Mouse (Mus musculus): ENCODE data around the gene Cacnb2. TPM values are rescaled to one million over a fixed set of nuclear protein-coding genes. Genes with fewer than 3 reads are reported as not detected.
A peak's percentile ranks its signal among the peaks of the same experiment; 100 is the strongest.

Gene Cacnb2
- total RNA-seq, 2 experiments from 2014 or later: 54.6 to 59.3 TPM

DNA sequence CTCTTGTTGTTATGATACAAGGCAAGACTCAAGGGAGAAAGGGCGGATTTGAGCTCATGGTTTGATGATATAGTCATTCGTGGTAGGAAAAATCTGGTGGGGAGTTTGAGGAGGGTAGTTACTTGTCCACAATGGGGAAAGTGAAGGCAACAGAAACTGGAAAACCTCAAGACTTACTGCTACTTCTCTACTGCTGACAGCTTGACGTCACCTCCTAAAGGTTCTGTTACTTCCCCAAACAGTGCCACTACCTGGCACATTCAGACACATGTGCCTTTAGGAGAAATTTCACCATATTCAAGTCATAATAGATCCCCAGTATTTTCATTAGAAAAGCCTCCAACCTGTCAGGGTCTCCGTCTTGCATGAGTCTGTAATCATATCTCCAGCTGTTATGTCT lies 167.7 kb downstream of the Cacnb2 start:
- no peak for DNase-seq (ENCODE audit: low spot score in 2 of 2)

DNA sequence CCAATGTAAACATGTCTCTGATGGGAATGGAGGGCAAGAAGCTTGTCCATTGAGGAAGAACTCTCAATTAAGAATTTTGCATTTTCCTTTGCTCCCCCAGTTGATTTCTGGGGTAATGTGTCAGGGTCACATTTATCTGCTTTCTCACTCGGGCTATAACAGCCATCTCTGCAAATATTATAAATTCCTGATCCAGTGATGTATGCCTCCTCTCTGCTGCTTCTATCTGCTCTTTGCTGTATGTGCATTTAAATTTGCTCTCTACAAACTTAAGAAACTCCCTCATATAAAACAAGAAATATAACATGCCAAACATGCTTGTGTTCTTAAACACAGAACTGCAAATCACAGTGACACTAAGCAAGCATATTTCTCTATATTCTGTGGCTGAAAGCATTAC lies 171.5 kb downstream of the Cacnb2 start:
- DNase-seq (ENCODE audit: low spot score in 2 of 2): no peak

DNA sequence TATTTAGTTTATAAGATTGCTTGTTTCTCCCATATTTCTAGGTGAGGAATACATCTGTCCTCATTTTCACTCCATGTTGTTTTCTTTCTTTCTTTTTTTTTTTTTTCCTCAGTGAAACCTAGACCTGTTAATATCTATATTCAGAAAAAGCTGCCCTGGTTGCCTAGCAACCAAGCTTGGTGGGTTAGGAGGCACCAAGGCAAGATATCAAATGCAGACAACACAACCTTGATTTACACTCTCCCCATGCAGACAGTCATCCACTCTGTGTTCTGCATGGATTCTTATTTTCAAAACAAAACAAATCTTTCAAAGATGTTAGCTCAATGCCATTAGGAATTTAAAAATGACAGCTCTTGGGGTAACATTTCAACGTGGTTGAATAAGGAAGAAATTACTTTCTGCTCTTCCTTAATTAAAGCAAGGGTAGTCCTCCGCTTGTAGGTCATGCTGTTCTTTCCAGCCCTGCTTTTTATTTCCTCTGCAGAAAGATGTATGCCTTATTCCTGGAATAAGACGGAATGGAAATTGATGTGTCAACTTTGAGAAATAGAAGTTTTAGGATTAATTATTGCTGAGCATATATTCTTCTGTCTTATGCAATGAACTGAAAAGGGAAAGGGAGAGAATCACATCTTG lies 172.1 kb downstream of the Cacnb2 start:
- DNase-seq (ENCODE audit: low spot score in 2 of 2): no peak

DNA sequence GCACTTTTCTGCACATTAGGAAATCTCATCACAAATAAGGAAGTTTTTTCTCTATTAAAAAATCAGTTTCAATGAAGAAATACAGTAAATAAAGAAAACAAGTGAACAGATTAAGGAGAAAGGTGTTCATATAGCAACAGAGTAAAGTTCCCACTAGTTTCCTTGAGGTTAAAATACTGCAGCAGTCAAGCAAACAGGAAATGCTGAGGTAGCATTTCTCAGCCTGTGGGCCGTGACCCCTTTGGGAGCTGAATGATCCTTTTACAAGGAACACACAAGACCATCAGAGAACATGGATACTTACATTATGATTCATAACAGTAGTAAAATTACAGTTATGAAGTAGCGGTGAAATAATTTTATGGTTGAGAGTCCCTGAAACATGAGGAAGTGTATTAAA lies 185.1 kb downstream of the Cacnb2 start:
- no peak for DNase-seq (ENCODE audit: low spot score in 2 of 2)

DNA sequence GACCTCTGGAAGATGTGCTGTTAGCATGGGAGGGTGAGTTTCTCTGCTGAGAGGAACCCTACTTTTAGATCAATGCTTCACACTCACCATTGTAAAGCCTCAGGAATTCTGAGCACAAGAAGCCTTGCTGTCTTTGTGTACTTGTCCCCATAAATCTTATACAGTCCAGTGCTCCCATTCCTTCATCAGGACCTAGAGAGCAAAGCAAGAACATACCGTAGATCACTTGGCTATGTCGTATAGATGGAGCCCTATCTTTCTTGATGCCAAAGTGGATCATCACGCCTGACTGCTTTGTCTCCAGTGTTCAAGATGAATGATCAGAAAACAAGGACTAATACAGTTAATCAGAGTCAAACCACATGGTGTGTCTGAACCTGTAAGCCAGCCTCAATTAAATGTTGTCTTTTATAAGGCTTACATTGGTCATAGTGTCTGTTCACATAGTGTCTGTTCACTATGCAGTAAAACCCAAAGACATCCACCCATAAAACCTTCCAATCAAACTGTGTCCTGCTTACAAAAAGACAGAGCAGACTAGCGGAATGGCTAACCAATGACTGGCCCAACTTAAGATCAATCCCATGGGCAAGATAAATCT lies 198.7 kb downstream of the Cacnb2 start:
- no peak for DNase-seq (ENCODE audit: low spot score in 2 of 2)

DNA sequence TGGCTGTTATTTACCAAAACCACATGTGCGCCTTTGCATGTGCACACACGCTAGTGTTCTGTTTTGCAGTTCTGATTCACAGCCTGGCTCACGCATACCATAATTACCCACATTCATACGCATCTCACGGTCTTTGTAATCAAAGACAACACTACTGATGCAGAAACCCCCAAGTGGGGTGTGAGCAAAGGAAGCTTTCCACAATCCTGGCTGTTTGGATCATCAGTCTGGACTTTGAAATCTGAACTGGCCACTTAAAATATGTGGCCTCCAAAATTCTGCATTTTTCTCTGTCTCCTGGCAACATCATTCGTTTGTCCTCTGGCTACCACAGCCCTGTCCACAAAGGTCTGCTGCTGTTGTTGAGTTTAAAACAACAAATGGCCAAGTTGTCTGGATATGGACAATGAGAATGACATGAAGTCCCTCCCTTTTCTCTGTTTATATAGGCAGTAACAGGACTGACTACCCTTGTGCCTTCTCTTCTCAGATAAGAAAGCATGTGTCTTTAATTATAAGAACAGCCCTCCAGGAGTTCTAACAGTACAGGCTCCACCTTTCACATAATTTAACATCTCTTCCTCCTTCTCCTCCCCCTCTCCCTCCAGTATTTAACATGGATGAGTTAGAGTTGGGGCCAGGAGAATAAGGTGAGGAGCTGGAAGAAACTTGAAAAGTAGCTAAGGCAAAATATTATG lies 204.9 kb downstream of the Cacnb2 start:
- DNase-seq (ENCODE audit: low spot score in 2 of 2): no peak

DNA sequence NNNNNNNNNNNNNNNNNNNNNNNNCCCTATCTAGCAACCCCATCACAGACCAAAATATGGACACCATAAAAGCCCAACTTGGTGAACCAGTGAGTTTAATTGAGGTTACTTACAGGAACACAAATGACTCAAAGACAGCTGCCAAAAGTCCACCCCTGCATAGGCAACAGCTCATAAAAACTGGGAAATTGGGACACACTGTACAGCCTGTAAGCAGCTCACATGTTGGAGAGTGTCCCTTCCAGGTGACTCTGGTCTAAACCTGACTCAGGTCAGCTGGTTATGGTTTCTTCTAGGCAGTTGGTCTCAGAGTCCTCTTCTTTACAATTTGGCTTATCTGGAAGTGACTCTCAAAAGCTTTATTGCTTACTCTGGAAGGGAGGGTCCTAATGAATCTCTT lies 212.1 kb downstream of the Cacnb2 start:
- no peak for DNase-seq (ENCODE audit: low spot score in 2 of 2)

DNA sequence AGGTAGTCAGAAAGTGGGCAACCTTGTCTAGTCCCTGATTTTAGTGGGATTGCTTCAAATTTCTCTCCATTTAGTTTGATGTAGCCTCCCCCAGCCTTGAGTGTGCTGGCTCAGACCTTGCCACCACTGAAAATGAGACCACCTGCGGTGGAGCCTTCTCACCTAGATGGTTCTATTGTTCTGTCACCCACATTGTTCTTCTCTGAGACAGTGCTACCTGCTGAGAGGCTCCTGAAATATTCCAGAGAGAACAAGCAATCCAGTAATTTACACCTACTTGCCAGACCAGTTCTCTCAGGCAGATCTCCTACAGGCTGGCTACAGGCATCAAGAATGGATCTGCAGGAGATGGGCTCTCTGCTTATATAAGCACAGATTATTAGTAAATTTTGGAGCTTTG lies 215.8 kb downstream of the Cacnb2 start:
- no peak for DNase-seq (ENCODE audit: low spot score in 2 of 2)

DNA sequence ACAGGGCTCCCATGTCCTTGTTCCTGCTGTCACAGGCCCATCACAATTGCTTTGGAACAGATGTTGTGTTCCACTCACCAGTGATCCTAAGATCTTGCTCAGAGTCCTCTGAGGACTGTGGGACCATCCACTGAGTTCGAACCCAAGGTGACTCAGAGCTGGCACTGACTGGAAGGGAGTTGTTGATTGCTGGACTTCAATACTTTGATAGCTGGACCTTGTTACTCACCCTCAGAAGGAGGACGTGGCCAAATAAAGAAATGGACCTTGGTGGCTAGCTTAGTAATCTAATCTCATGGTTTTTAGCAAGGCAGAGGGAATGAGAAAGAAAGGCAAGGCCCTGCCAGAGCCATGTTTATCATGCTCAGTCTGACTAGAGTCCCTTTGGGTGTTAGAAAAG lies 218.1 kb downstream of the Cacnb2 start:
- DNase-seq (ENCODE audit: low spot score in 2 of 2): no peak

DNA sequence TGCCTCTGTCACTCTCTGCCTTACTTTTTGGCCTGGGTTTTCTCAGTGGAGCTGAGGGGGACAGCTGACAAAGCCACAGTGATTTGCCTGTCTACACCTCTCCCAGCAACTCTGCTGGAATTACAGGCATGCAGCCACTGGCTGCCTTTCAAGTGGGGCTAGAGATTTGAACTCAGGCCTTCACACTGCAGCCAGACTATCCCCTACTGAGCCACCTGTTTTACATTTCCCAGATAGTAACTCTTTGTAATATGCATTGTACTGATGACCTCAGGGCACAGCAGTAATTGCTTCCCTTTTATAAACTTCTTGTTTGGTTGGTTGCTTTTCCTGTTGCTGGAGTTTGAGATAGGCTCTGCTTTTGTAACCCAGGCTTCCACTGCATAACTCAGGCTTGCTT lies 220.2 kb downstream of the Cacnb2 start:
- peak in 1 of 2 experiments; percentile 39 for DNase-seq (ENCODE audit: low spot score in 2 of 2)

DNA sequence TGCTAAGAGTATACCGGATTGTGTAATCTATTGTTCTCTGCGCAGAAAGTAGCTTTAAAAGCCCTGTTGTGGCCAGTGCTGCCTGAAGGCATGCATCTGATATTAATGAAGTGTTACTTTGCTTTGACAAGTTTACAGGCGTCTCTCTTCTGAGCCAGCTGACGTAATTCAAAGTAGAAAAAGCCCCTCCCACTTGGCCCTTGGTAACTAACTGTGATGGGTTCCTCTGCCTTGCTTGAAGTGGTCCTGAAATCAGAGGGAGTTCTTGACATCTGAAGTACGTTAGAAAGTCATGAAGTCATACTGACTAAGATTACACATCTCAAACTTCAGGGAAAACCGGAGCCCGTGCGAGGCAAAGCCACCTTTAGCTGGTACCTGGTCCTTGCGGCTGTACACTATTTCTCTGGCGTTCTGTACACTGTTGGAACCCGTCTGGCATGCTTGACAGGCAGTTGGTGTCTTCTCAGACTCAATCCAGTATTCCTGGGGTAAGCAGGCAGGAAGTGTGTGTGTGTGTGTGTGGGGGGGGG lies 221.0 kb downstream of the Cacnb2 start:
- no peak for DNase-seq (ENCODE audit: low spot score in 2 of 2)

DNA sequence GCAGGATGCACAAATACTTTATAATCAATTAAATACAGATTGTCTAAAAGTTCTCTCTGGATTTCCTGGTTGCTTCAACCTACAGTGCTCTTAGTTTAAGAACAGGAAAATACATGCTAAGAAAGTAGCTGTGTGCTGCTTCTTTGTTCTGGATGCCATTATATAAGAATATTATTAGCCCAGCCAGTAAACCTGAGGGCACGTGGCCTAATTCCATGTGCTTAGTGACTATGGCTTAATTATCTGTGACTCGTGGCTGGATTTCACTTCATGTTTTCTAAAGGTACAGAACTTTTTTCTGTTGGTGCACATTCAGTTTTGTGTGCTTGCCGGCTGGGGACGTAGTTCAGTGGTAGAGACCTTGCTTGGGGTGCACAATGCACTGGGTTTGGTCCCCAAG lies 222.3 kb downstream of the Cacnb2 start:
- no peak for DNase-seq (ENCODE audit: low spot score in 2 of 2)

DNA sequence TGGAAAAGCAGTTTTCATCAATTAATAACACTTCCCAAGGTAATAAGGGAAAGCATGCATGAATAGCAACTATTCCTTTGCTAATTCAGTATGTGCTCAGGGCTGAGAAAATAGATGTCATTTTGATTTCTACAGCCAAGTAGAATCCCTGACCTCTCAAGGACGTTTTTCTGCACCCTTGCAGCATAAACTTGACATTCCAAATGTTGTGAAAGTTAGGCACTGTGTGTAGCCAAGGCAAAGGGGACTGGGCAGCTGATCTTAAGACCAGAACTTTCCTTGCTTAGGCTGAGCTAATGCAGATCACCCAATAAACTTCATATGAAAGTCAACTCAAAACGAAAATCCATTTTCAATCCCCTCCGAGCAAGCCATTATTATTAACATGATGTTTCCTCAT lies 226.6 kb downstream of the Cacnb2 start:
- DNase-seq (ENCODE audit: low spot score in 2 of 2): no peak

DNA sequence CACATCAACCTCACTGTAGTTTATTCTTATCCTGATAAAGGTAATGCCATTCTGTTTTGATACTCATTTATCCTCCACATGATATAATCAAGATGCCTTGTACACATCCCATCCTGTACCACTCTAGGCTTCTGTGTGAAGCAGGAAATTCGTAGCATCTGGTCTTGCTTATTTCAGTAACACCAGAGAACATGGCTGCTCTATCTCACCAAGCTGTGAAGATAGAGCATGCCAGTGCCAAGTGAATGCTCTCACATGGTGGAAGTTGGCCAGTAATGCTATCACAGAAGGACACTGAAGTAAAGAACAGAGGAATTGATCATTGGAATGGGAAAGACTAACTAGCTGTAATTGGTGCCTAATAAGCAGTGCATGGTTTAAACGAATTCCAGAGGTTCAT lies 228.4 kb downstream of the Cacnb2 start:
- no peak for DNase-seq (ENCODE audit: low spot score in 2 of 2)

DNA sequence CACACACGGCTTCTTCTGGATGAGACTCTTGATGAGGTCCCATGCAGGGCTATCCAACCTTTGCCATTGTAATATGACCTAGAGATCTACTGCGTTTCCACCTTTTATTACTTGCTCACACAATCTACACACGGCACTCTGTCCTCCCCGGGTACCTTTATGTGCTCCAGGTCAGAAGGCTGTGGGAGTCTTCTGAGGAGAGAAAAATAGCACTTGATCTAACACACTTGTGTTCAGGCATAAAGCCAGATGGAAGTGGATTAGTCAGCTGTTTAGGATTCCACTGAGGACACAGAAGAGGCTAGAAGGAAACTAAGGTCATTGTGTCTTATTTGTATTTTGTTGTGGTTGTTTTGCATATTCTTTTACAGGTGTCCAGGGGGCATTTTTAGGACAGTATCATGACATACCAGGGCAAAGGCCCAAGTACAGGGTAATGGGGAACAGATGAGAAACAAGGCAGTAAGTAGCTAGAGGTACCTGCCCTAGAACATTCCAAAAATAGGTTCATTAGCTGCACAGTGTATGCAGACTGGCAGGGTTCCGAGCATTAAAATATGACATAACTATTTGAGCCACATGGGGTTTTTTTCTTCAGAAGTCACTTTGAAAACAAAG lies 231.9 kb downstream of the Cacnb2 start:
- no peak for DNase-seq (ENCODE audit: low spot score in 2 of 2)

DNA sequence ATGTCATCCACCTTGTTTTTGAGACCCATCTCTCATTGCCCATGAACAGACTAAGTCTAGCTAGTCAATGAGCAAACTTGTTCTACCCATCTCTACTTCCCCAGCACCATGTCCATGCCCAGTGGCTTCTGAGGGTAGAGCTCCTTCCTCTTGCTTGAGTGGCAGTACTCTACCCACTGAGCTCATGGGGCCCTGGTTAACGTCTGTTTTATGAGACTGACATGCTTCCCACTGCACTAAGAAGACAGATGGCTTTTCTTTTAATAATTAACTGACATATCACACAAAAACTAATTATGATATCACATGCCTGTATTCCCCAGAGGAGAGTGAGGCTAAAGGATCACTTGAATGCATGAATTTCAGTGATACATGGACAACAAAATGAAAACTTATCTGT lies 238.4 kb downstream of the Cacnb2 start:
- no peak for DNase-seq (ENCODE audit: low spot score in 2 of 2)

DNA sequence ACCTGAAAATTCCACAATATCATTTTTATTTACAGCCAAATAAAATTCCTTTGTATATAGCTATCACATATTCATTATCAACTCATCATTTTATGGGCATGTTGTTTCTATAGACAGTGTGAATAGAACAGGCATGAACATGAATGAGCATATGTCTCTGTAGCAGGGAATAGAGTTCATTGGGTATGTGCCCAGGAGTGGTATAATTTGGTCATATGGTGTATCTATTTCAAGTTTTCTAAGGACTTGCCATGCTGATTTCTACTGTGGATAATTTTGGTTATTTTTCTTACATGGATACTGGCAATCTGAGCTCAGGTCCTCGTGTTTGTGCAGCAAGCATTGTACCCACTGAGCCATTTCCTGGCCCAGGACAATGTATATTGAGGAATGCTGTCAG lies 243.8 kb downstream of the Cacnb2 start:
- no peak for DNase-seq (ENCODE audit: low spot score in 2 of 2)

DNA sequence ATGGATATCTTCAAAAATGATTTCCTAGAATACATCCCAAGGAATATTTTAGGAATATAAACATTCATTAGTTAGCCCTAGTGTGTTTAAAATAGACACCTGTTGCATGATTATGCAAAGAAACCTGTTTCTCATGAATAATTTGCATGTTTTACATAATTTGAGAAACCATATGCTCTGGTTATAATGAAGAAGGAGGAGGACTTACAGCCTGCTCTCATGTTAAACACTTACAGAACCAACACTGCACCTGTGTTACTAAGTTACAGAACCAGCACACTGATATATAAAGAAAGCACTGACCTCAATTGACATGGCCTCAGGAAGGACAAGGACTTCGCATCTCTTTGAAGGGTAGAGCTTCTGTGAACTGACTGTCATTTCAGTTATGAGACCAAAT lies 244.3 kb downstream of the Cacnb2 start:
- DNase-seq (ENCODE audit: low spot score in 2 of 2): no peak

DNA sequence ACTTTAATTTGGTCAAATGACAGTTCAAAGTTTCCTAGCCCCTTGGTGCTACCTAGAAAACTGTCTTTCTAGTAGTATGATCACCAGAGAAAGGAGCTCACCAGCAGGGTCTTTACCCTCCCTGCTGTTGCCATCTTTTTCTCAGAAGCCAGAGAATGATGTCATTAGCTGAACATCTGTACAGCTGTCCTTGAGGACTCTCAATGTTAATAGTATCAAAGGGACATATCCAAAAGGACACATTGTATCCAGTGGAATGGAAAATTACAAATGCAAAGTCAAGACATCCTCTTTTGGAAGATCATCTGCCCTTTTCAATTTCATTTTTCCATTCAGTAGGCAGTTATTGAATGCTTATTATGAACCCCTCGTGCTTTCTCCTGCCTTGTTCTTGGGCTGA lies 247.9 kb downstream of the Cacnb2 start:
- DNase-seq (ENCODE audit: low spot score in 2 of 2): no peak

DNA sequence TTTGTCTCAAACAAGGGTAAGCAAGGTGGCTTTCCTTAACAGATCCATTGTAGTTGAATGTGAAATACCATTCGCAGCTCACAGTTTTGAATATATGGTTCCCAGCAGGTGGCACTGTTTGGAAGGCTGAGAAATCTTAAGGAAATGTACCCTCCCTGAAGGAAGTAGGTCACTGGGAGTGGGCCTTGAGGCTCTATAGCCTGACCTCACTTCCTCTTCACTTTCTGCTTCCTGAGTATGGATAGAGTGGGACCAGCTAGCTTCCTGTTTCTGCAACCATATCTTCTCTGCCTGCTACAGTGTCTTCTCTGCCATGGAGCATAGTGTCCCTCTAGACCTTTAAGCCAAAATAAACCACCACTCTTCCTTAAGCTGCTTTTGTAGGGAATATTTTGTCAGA lies 248.5 kb downstream of the Cacnb2 start:
- DNase-seq (ENCODE audit: low spot score in 2 of 2): no peak

DNA sequence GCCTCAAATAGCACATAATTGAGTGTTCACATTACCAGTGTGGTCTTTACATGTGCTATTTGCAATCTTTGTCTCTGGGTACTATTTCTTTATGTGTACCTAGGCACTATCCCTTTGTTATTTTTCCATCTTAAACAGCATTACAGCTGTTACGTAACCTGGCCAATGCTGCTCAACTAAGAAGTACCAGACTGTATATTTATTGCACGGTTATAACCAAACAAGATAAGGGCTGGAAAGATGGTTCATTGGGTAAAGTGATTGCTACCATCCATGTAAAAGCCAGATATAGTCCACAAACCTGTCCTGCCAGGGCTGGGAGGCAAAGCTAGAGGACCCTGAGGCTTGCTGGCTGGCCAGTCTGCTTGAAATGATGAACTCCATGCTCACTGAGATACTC lies 251.2 kb downstream of the Cacnb2 start:
- DNase-seq (ENCODE audit: low spot score in 2 of 2): no peak

DNA sequence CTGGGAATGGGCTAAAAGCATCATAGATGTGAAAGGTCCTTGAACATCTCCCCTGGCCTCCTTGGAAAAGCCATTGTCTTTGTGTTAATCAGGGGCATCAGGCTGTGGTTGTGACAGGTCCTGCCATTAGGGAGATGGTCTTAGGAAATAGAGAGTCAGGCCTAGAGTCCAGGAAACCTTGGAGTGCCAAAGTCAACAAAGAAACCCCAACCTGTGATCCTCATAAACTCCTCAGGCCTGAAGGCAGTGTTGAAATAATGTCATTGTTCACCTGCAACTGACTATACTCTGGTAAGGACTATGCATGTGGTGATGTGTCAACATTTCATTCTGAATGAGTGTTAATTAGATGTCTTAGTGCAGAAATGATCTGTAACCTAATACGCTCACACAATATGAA lies 255.4 kb downstream of the Cacnb2 start:
- no peak for DNase-seq (ENCODE audit: low spot score in 2 of 2)

Data from layer of hippocampus, postnatal 10 days (tissue).